Mouse (Mus musculus) MEL (cell line): ENCODE results near the gene Sh2d6. TPM values are rescaled to one million over a fixed set of nuclear protein-coding genes. Genes with fewer than 3 reads are reported as not detected.

ENCODE experiments used
- DNase-seq: peaks from one replicate; pipeline ENCODE4 v3.0.0; 2011; ENCODE audit warnings: low read depth, low spot score
- H3K27ac ChIP-seq: 2 replicates; pipeline ENCODE4 v1.5.1; 2012; ENCODE audit warnings: low read depth, mild to moderate bottlenecking, control low read depth, low read length, moderate library complexity; ENCODE audit not compliant: control insufficient read depth
- H3K27me3 ChIP-seq, 2 experiments: fragments of 150-350 bp in 1 of 2; sonication (generic) in 1 of 2; 2 replicates each; pipeline ENCODE4 v1.6.1; 2012; ENCODE audit warnings: low read length in 2 of 2, mild to moderate bottlenecking in 2 of 2, improper control_type of control experiment in 1 of 2, moderate library complexity in 1 of 2; ENCODE audit not compliant: insufficient read depth in 2 of 2, control insufficient read depth in 1 of 2
- H3K36me3 ChIP-seq, 2 experiments: 2 replicates each; pipeline ENCODE4 v1.6.1; 2012 to 2014; ENCODE audit warnings: low read length in 2 of 2, improper control_type of control experiment in 1 of 2, inconsistent platforms in 1 of 2, mild to moderate bottlenecking in 1 of 2; ENCODE audit not compliant: insufficient read depth in 2 of 2, control insufficient read depth in 1 of 2
- H3K4me1 ChIP-seq, 2 experiments: fragments of 150-350 bp in 1 of 2; sonication (generic) in 1 of 2; 2 replicates each; pipeline ENCODE4 v1.6.1; 2012; ENCODE audit warnings: low read length in 2 of 2, improper control_type of control experiment in 1 of 2, mild to moderate bottlenecking in 1 of 2; ENCODE audit not compliant: insufficient read depth in 2 of 2, control insufficient read depth in 1 of 2
- H3K4me3 ChIP-seq, 2 experiments: fragments of 150-350 bp in 1 of 2; sonication (generic) in 1 of 2; 2 replicates each; pipeline ENCODE4 v1.5.1; 2012; ENCODE audit warnings: low read depth in 2 of 2, low read length in 2 of 2, mild to moderate bottlenecking in 2 of 2, moderate library complexity in 2 of 2, control low read depth in 1 of 2, improper control_type of control experiment in 1 of 2; ENCODE audit not compliant: control insufficient read depth in 1 of 2, insufficient read depth in 1 of 2
- H3K79me2 ChIP-seq: 2 replicates; pipeline ENCODE4 v1.6.1; 2012; ENCODE audit warnings: mild to moderate bottlenecking, low read length, moderate library complexity; ENCODE audit not compliant: control insufficient read depth, poor library complexity, insufficient read depth
- H3K9ac ChIP-seq: 2 replicates; pipeline ENCODE4 v1.6.1; 2012; ENCODE audit warnings: low read depth, mild to moderate bottlenecking, control low read depth, low read length, moderate library complexity; ENCODE audit not compliant: control insufficient read depth, poor library complexity, severe bottlenecking
- H3K9me3 ChIP-seq: fragments of 150-350 bp; sonication (generic); replicated peaks from 2 replicates; pipeline ENCODE4 v1.6.1; 2012; ENCODE audit warnings: mild to moderate bottlenecking, low read length, improper control_type of control experiment, moderate library complexity; ENCODE audit not compliant: insufficient read depth
- BHLHE40 ChIP-seq: IDR thresholded peaks from 2 replicates; pipeline ENCODE4 v1.6.1; 2012; ENCODE audit warnings: low read depth, mild to moderate bottlenecking, inconsistent platforms, low read length, improper control_type of control experiment, borderline replicate concordance
- E2F4 ChIP-seq: IDR thresholded peaks from 2 replicates; pipeline ENCODE4 v1.6.1; 2011; ENCODE audit warnings: low read depth, low read length, improper control_type of control experiment, borderline replicate concordance
- EP300 ChIP-seq, 2 experiments: IDR thresholded peaks; 2 replicates each; pipeline ENCODE4 v1.6.1; 2011; ENCODE audit warnings: improper control_type of control experiment in 2 of 2, low read length in 2 of 2, low read depth in 1 of 2, mild to moderate bottlenecking in 1 of 2
- JUND ChIP-seq: IDR thresholded peaks from 2 replicates; pipeline ENCODE4 v1.6.1; 2011; ENCODE audit warnings: low read depth, mild to moderate bottlenecking, improper control_type of control experiment, low read length
- MAX ChIP-seq: IDR thresholded peaks from 2 replicates; pipeline ENCODE4 v1.6.1; 2011; ENCODE audit warnings: low read length, improper control_type of control experiment
- MEF2A ChIP-seq: IDR thresholded peaks from 2 replicates; pipeline ENCODE4 v1.6.1; 2014; ENCODE audit warnings: low read depth, mild to moderate bottlenecking, inconsistent platforms, low read length, improper control_type of control experiment; ENCODE audit not compliant: poor library complexity, insufficient replicate concordance, severe bottlenecking; ENCODE audit errors: extremely low read depth
- NELFE ChIP-seq: IDR thresholded peaks from 2 replicates; pipeline ENCODE4 v1.6.1; 2011; ENCODE audit warnings: low read depth, low read length, improper control_type of control experiment
- RCOR1 ChIP-seq: IDR thresholded peaks from 2 replicates; pipeline ENCODE4 v1.6.1; 2012; ENCODE audit warnings: low read depth, mild to moderate bottlenecking, inconsistent platforms, low read length, improper control_type of control experiment
- UBTF ChIP-seq: IDR thresholded peaks from 2 replicates; pipeline ENCODE4 v1.6.1; 2012; ENCODE audit warnings: low read depth, mild to moderate bottlenecking, inconsistent platforms, low read length, improper control_type of control experiment, moderate library complexity, borderline replicate concordance; ENCODE audit not compliant: insufficient read depth
- ZC3H11A ChIP-seq: IDR thresholded peaks from 2 replicates; pipeline ENCODE4 v1.6.1; 2012; ENCODE audit warnings: low read depth, mild to moderate bottlenecking, inconsistent platforms, low read length, improper control_type of control experiment
- ZKSCAN1 ChIP-seq: IDR thresholded peaks from 2 replicates; pipeline ENCODE4 v1.6.1; 2012; ENCODE audit warnings: low read depth, mild to moderate bottlenecking, inconsistent platforms, low read length, improper control_type of control experiment, moderate library complexity
- polyA plus RNA-seq, 2 experiments: library from polyadenylated mRNA; stranded (reverse) in 1 of 2; unstranded in 1 of 2; fragments of >175 nt in 1 of 2; fragments of >200 nt in 1 of 2; gene quantifications; 2 replicates each; pipeline versions ENCODE4 v1.2.1 to v1.2.4; 2012; ENCODE audit warnings: low replicate concordance in 2 of 2, low read depth in 1 of 2; ENCODE audit not compliant: insufficient read length in 2 of 2, insufficient read depth in 1 of 2, missing spikeins in 1 of 2
- total RNA-seq: library from RNA; depleted of rRNA; stranded (reverse); fragments of 300-350 nt; gene quantifications from 2 replicates; pipeline ENCODE4 v1.2.3, GENCODE M21; 2012; rRNA removed

Gene Sh2d6
- total and polyA plus RNA-seq, 3 experiments = 0.17 TPM; not detected in 2

DNA sequence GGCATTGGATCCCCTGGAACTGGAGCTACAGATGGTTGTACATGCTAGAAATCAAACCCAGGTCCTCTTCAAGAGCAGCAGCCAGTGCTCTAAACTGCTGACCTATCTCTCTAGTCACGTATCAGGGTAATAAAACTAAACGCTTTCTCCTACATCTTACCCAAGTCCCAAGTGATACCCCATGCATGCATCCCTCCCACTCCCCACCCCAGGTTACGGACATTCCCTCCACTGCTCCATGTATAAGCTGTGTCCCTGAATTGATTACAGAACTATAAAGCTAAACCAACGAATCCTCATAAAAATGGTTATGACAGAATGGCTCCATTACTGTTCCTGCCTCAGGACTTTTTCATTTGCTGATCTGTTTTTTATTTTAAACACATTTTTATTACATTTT, 55.3 kb downstream of the Sh2d6 start:
- Histone ChIP-seq H3K4me1 (peaks cover 0 to 2% of the 10 kb centered on the region in 2 experiments; a peak in 1 of 4 replicates), H3K4me3 (no peak overlapping the region), H3K79me2 (no peaks in the 10 kb centered on the region), H3K27ac (no peak overlapping the region), H3K27me3 (peaks cover 0 to 2% of the 10 kb centered on the region in 2 experiments; a peak in 1 of 4 replicates), H3K9me3 (no peaks in the 10 kb centered on the region), H3K36me3 (no peaks in the 10 kb centered on the region), H3K9ac (no peak overlapping the region)
- TF ChIP-seq MEF2A (no peak), ZKSCAN1 (no peak), RCOR1 (no peak), JUND (no peak), NELFE (no peak), UBTF (no peak), BHLHE40 (no peak), MAX (no peak)
- DNase-seq = no peak

DNA sequence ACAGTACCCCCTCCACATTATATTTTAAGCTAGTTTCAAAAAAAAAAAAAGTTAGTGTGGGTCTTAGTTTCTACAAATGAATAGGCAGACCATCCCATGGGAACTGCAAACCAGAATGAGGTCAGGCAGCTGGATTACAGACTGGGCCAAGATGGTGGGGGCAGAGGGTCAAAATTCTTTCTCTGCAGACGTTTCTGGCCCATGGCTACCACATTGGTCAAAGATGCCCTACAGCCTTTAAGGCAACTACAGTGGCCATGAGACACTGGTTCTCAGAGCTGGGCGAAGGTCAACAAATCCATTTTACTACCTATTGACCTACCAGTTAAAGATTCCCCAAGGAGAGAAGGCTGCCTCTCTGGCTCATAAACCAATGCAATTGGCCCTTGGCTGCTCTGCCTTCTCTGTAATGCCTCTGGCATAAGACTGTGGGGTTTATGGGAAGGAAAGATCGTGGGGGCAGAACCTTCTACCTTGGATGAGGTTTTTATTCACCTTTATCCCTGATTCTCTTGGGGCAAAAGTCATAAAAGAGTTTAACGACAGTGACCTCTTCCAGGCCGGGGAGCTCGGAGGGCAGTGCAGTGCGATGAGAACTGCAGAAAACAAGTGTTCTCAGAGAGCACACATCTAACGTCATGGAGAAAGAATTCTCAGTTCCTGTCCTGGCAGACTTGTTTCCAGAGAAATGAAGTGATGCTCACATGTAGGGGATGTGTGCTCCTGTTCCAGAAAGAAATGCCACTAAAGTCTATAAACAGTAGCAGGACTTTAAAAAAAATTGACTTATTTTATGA, 55.9 kb downstream of the Sh2d6 start:
- no peaks in the 10 kb centered on the region for H3K36me3 ChIP-seq

More for the DNA sequence above, 55.9 kb downstream of the Sh2d6 start:
- no peaks in the 10 kb centered on the region for H3K9me3 ChIP-seq
- no peaks in the 10 kb centered on the region for H3K79me2 ChIP-seq
- H3K4me3 ChIP-seq = no peak overlapping the region
- peaks cover 0 to 2% of the 10 kb centered on the region in 2 experiments; a peak in 1 of 4 replicates for H3K27me3 ChIP-seq
- no peak overlapping the region for H3K9ac ChIP-seq
- peaks cover 1 to 3% of the 10 kb centered on the region in 2 experiments for H3K4me1 ChIP-seq
- no peak overlapping the region for H3K27ac ChIP-seq
- no peak for TF ChIP-seq E2F4
- TF ChIP-seq ZC3H11A = no peak
- no peak for TF ChIP-seq EP300 (IDR thresholded peaks at IDR 0.05; ENCODE audit: low read depth in 1 of 2, low read length in 2 of 2)
- no peak for TF ChIP-seq MAX
- TF ChIP-seq JUND = no peak
- DNase-seq = no peak

Other genes starting within 250 kb of the Sh2d6 start
- not detected in 2 replicates for gene Sftpb, start 217.1 kb downstream of the Sh2d6 start, total RNA-seq
- gene Sftpb, start 217.1 kb downstream of the Sh2d6 start, polyA plus RNA-seq = not detected
- 106 and 113 TPM in 2 replicates for gene Usp39, start 176.5 kb downstream of the Sh2d6 start, total RNA-seq
- 100 to 1,000 TPM in 1 of 2 experiments, not detected in 1; 103 TPM for gene Usp39, start 176.5 kb downstream of the Sh2d6 start, polyA plus RNA-seq
- gene 0610030E20Rik, start 174.4 kb downstream of the Sh2d6 start, total RNA-seq = 13.8 and 14.2 TPM in 2 replicates
- 10 to 100 TPM in 1 of 2 experiments, not detected in 1; 28.5 TPM for gene 0610030E20Rik, start 174.4 kb downstream of the Sh2d6 start, polyA plus RNA-seq
- 0.15 and 0.16 TPM in 2 replicates for gene Tmem150a, start 166.3 kb downstream of the Sh2d6 start, total RNA-seq
- gene Tmem150a, start 166.3 kb downstream of the Sh2d6 start, polyA plus RNA-seq = 1 to 10 TPM in 1 of 2 experiments, not detected in 1; 2.5 TPM
- gene Rnf181, start 154.8 kb downstream of the Sh2d6 start, total RNA-seq = 47.2 and 50.7 TPM in 2 replicates
- 100 to 1,000 TPM; 107 to 268 TPM for gene Rnf181, start 154.8 kb downstream of the Sh2d6 start, polyA plus RNA-seq
- 490 and 593 TPM in 2 replicates for gene Vamp5, start 141.2 kb downstream of the Sh2d6 start, total RNA-seq
- gene Vamp5, start 141.2 kb downstream of the Sh2d6 start, polyA plus RNA-seq = 100 to 1,000 TPM in 1 of 2 experiments, not detected in 1; 465 TPM
- 130 and 164 TPM in 2 replicates for gene Vamp8, start 131.0 kb downstream of the Sh2d6 start, total RNA-seq
- gene Vamp8, start 131.0 kb downstream of the Sh2d6 start, polyA plus RNA-seq = 100 to 1,000 TPM in 1 of 2 experiments, not detected in 1; 179 TPM
- 5.0 and 5.2 TPM in 2 replicates for gene Ggcx, start 107.4 kb downstream of the Sh2d6 start, total RNA-seq
- gene Ggcx, start 107.4 kb downstream of the Sh2d6 start, polyA plus RNA-seq = 1 to 10 TPM in 1 of 2 experiments, not detected in 1; 5.4 TPM
- gene Mat2a, start 82.1 kb downstream of the Sh2d6 start, total RNA-seq = 233 and 319 TPM in 2 replicates
- gene Mat2a, start 82.1 kb downstream of the Sh2d6 start, polyA plus RNA-seq = 1,000 to 10,000 TPM in 1 of 2 experiments, 100 to 1,000 TPM in 1; 357 to 3,179 TPM
- gene Capg, start 22.7 kb upstream of the Sh2d6 start, total RNA-seq = 222 and 241 TPM in 2 replicates
- 100 to 1,000 TPM in 1 of 2 experiments, not detected in 1; 283 TPM for gene Capg, start 22.7 kb upstream of the Sh2d6 start, polyA plus RNA-seq
- 4.2 and 4.6 TPM in 2 replicates for gene Elmod3, start 76.7 kb upstream of the Sh2d6 start, total RNA-seq
- 10 to 100 TPM in 1 of 2 experiments, not detected in 1; 14.1 TPM for gene Elmod3, start 76.7 kb upstream of the Sh2d6 start, polyA plus RNA-seq
- 35.1 and 40.3 TPM in 2 replicates for gene Retsat, start 76.8 kb upstream of the Sh2d6 start, total RNA-seq
- gene Retsat, start 76.8 kb upstream of the Sh2d6 start, polyA plus RNA-seq = 10 to 100 TPM in 1 of 2 experiments, not detected in 1; 61.5 TPM
- 19.3 and 23.9 TPM in 2 replicates for gene Tgoln1, start 95.3 kb upstream of the Sh2d6 start, total RNA-seq
- gene Tgoln1, start 95.3 kb upstream of the Sh2d6 start, polyA plus RNA-seq = 100 to 1,000 TPM in 1 of 2 experiments, 10 to 100 TPM in 1; 20.6 to 106 TPM